Mouse (Mus musculus) E14TG2a.4 (cell line): ENCODE data around the gene Mast4.

Experiments
- CTCF ChIP-seq: conservative IDR thresholded peaks from 2 replicates; pipeline ENCODE4 v1.5.1; 2014; ENCODE audit warnings: low read length
- POU5F1 ChIP-seq: IDR thresholded peaks from 2 replicates; pipeline ENCODE4 v1.6.1; 2014; ENCODE audit warnings: low read length, borderline replicate concordance

- TF ChIP-seq CTCF (no peak), POU5F1 (no peak)
Measured at GRCm38 (mm10) chr13:103363181-103363580, 28.9 kb upstream of the Mast4 start.
